Mouse (Mus musculus) intestine, embryonic 14.5 days (tissue): ENCODE measurements around the gene Ip6k2. TPM values are rescaled to one million over a fixed set of nuclear protein-coding genes. Genes with fewer than 3 reads are reported as not detected.

ENCODE experiments used
- ATAC-seq: fragments of 200-750 bp; cut with Nextera tagmentation; replicated peaks from 2 replicates; pipeline ENCODE4 v1.8.0; 2017; ENCODE audit warnings: low read depth, moderate number of reproducible peaks, moderate TSS enrichment, moderate library complexity; ENCODE audit not compliant: low FRiP score, low TSS enrichment
- DNase-seq: peaks from one replicate; pipeline ENCODE4 v3.0.0-alpha.2; 2018; ENCODE audit warnings: low spot score
- H3K27ac ChIP-seq: fragments of 300-500 bp; sonication (generic); 2 replicates; pipeline ENCODE4 v1.5.1; 2014; ENCODE audit warnings: low read depth, mild to moderate bottlenecking, control low read depth
- H3K27me3 ChIP-seq: fragments of 300-500 bp; sonication (generic); replicated peaks from 2 replicates; pipeline ENCODE4 v1.6.1; 2014; ENCODE audit warnings: low read length, control low read depth; ENCODE audit not compliant: control insufficient read depth, insufficient read depth
- H3K36me3 ChIP-seq: fragments of 300-500 bp; sonication (generic); 2 replicates; pipeline ENCODE4 v1.6.1; 2014; ENCODE audit warnings: low read length, control low read depth; ENCODE audit not compliant: control insufficient read depth, insufficient read depth
- H3K4me1 ChIP-seq: fragments of 300-500 bp; sonication (generic); replicated peaks from 2 replicates; pipeline ENCODE4 v1.6.1; 2014; ENCODE audit warnings: low read length, control low read depth, mixed read lengths; ENCODE audit not compliant: control insufficient read depth, insufficient read depth
- H3K4me2 ChIP-seq: fragments of 300-500 bp; sonication (generic); 2 replicates; pipeline ENCODE4 v1.6.1; 2014; ENCODE audit warnings: low read length
- H3K4me3 ChIP-seq: fragments of 300-500 bp; sonication (generic); 2 replicates; pipeline ENCODE4 v1.5.1; 2014; ENCODE audit warnings: low read depth, low read length, control low read depth, mixed read lengths
- H3K9ac ChIP-seq: fragments of 300-500 bp; sonication (generic); 2 replicates; pipeline ENCODE4 v1.6.1; 2014; ENCODE audit warnings: mild to moderate bottlenecking, low read length
- H3K9me3 ChIP-seq: fragments of 300-500 bp; sonication (generic); 2 replicates; pipeline ENCODE4 v1.6.1; 2016; ENCODE audit warnings: low read length, control low read depth; ENCODE audit not compliant: control insufficient read depth
- WGBS: fragments of 180-500 bp; shearing (Covaris S2); extraction: QIAGEN DNeasy Blood & Tissue Kit; methylation state at CpG from one replicate; pipeline ENCODE4 v1.1.7; 2014; 5-methylcytosine and 5-hydroxymethylcytosine counted together
- polyA plus RNA-seq: library from polyadenylated mRNA; unstranded; fragments of >200 nt; fragmentation: Nextera tagmentation; extraction: Ambion mirVana; gene quantifications from 2 replicates; pipeline ENCODE4 v1.2.1, GENCODE M21; 2014

Gene Ip6k2
- polyA plus RNA-seq, 1 experiment from 2014 or later: 107 TPM

DNA sequence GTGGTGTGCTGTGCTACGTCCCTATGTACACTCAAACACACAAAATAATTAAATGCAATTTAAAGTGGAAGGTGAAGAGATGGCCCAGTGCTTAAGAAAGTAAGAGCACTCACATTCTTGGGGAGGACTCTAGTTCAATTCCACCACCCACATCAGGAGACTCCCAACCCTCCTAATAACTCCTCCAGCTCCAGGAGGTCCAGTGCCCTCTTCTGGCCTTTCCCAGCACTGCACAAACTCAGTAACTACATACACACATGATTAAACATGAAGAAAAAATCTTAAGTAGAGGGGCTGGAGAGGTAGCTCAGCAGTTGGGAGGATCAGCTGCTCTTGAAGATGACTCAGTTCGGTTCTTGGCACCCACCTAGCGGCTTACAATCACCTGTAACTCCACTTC is 35.9 kb downstream of the Ip6k2 start:
- no peak for ATAC-seq
- peaks cover 22% of the 10 kb centered on the region for H3K36me3 ChIP-seq
- H3K9ac ChIP-seq: no peak overlapping the region
- no peak overlapping the region for H3K27ac ChIP-seq
- no peaks in the 10 kb centered on the region for H3K9me3 ChIP-seq
- no peak overlapping the region for H3K4me2 ChIP-seq
- WGBS: 56% methylated on average over 3 of the region's 3 CpGs
- DNase-seq: no peak
- no peak overlapping the region for H3K4me3 ChIP-seq
- H3K27me3 ChIP-seq: peaks cover 25% of the 10 kb centered on the region
- no peaks in the 10 kb centered on the region for H3K4me1 ChIP-seq

DNA sequence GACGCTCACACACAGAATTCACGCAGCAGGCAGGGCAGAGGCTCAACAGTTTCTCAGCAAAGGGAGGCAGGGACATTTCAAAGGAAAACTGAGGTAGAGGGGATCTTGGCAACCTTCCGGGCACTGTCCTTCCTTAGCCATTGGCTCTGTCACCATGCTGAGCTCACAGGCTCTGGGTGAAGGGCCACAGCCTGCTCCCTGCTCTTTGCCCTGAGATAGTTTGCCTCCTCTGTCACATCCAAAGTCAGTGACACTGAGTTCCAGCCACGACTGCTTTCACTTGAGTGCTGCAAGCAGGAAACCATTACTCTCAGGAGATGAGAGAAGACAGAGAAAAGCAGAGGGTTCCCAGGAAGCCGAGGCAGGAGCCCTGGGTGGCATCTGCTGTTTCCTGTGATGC is 36.5 kb downstream of the Ip6k2 start:
- H3K4me1 ChIP-seq: no peaks in the 10 kb centered on the region
- H3K36me3 ChIP-seq: peaks cover 16% of the 10 kb centered on the region
- H3K4me2 ChIP-seq: no peak overlapping the region
- H3K9me3 ChIP-seq: no peaks in the 10 kb centered on the region
- no peak for DNase-seq
- peaks cover 31% of the 10 kb centered on the region for H3K27me3 ChIP-seq
- WGBS: 56% methylated on average over 5 of the region's 5 CpGs
- no peak overlapping the region for H3K4me3 ChIP-seq
- ATAC-seq: no peak
- H3K9ac ChIP-seq: no peak overlapping the region
- no peak overlapping the region for H3K27ac ChIP-seq

GRCm38 (mm10) chr9:108824144-108824685 is 40.6 kb downstream of the Ip6k2 start:
- Histone ChIP-seq H3K4me3 (no peak overlapping the region), H3K27me3 (peaks cover 71% of the 10 kb centered on the region), H3K4me1 (peaks cover 8% of the 10 kb centered on the region), H3K9ac (no peak overlapping the region), H3K4me2 (no peak overlapping the region), H3K9me3 (no peaks in the 10 kb centered on the region), H3K27ac (no peak overlapping the region), H3K36me3 (no peaks in the 10 kb centered on the region)
- ATAC-seq (no peak), DNase-seq (no peak)
- 6% methylated on average over 25 of the region's 25 CpGs for WGBS

DNA sequence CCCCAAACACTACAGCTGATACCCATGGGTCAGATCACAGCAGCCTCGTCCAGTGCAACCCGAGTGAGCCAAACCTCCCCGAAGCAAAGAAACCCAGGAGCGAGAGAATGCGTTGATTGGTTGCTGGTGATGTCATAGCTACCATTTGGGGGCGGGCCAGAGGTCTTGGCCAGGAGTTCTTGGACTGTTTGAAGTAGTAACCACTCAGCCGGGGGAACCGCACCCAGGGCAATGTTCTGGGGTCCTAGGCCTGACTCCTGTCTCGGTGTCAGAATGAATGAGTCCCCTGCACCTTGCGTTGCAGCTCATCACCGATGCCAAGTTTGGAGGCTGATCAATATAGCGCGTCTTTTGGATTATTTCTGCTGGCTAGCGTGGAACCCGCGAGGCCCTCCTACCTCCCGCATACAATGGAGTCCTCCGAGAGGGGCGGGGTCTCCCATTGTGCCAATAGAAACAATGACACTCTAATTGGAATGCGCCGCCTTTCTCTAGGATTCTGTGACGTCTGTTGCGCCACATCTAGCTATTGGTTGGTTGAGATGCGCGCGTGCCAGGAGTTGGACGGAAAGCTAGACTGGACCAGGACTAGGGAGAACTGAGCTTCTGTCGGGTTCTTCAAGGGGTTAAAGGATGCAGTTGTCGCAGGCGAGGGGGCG is 41.3 kb downstream of the Ip6k2 start:
- 0 out of 2 replicates have a peak, but pooled peaks have one; percentile 30 for ATAC-seq
- no peak overlapping the region for H3K9ac ChIP-seq
- no peak for DNase-seq
- no peak overlapping the region for H3K27ac ChIP-seq
- 1% methylated on average over 31 of the region's 31 CpGs for WGBS
- H3K36me3 ChIP-seq: no peaks in the 10 kb centered on the region
- no peaks in the 10 kb centered on the region for H3K9me3 ChIP-seq
- H3K4me2 ChIP-seq: 0 out of 2 replicates have a peak overlapping the region, but pooled peaks have one; percentile 51
- H3K4me1 ChIP-seq: peaks cover 8% of the 10 kb centered on the region
- H3K27me3 ChIP-seq: peaks cover 78% of the 10 kb centered on the region
- H3K4me3 ChIP-seq: no peak overlapping the region

GRCm38 (mm10) chr9:108825820-108826699 is 42.5 kb downstream of the Ip6k2 start, which contains the start of gene Celsr3:
Gene Celsr3 (plus strand): TSS chr9:108826320.
- Histone ChIP-seq H3K27me3 (peaks cover 90% of the 10 kb centered on the region), H3K9me3 (no peaks in the 10 kb centered on the region), H3K4me1 (peaks cover 8% of the 10 kb centered on the region), H3K9ac (no peak within 1 kb of the TSS), H3K27ac (no peak within 1 kb of the TSS), H3K36me3 (no peaks in the 10 kb centered on the region), H3K4me3 (peak within 1 kb of the TSS; percentile 42), H3K4me2 (peak within 1 kb of the TSS; percentile 67)
- DNase-seq (peak; percentile 83), ATAC-seq (peak; percentile 50)
- WGBS: 4% methylated on average over 57 of the region's 70 CpGs

GRCm38 (mm10) chr9:108826700-108827340 is 43.2 kb downstream of the Ip6k2 start:
- 3% methylated on average over 39 of the region's 39 CpGs for WGBS

GRCm38 (mm10) chr9:108827454-108827853 is 43.9 kb downstream of the Ip6k2 start:
- H3K36me3 ChIP-seq: no peaks in the 10 kb centered on the region
- DNase-seq (no peak), ATAC-seq (no peak)
- peaks cover 92% of the 10 kb centered on the region for H3K27me3 ChIP-seq
- H3K9me3 ChIP-seq: no peaks in the 10 kb centered on the region
- peak overlapping the region; percentile 67 for H3K4me2 ChIP-seq
- no peak overlapping the region for H3K27ac ChIP-seq
- H3K4me3 ChIP-seq: peak overlapping the region; percentile 42
- H3K9ac ChIP-seq: no peak overlapping the region
- WGBS: 12% methylated on average over 34 of the region's 34 CpGs
- H3K4me1 ChIP-seq: peaks cover 13% of the 10 kb centered on the region

More at GRCm38 (mm10) chr9:108826700-108827340, 43.2 kb downstream of the Ip6k2 start:
- peak overlapping the region; percentile 42 for H3K4me3 ChIP-seq
- H3K4me1 ChIP-seq: peaks cover 10% of the 10 kb centered on the region
- DNase-seq: peak; percentile 94
- peak overlapping the region; percentile 67 for H3K4me2 ChIP-seq
- peak; percentile 54 for ATAC-seq
- H3K9ac ChIP-seq: no peak overlapping the region
- H3K36me3 ChIP-seq: no peaks in the 10 kb centered on the region
- H3K27me3 ChIP-seq: peaks cover 97% of the 10 kb centered on the region
- H3K9me3 ChIP-seq: no peaks in the 10 kb centered on the region
- H3K27ac ChIP-seq: no peak overlapping the region

- no peak for DNase-seq
- whole genome bisulfite sequencing: 57% methylated on average over 18 of the region's 18 CpGs
- Histone ChIP-seq H3K4me3 (0 out of 2 replicates have a peak overlapping the region, but pooled peaks have one; percentile 42), H3K36me3 (no peaks in the 10 kb centered on the region), H3K27me3 (peaks cover 89% of the 10 kb centered on the region), H3K9me3 (no peaks in the 10 kb centered on the region), H3K4me1 (peaks cover 13% of the 10 kb centered on the region), H3K9ac (no peak overlapping the region), H3K4me2 (no peak overlapping the region), H3K27ac (no peak overlapping the region)
- no peak for ATAC-seq
Measured at GRCm38 (mm10) chr9:108827906-108828305, 44.3 kb downstream of the Ip6k2 start.
